Mouse (Mus musculus) thymus, adult 2 months (tissue): Measurements from ENCODE around the gene Syt1.

Experiments used
- CTCF ChIP-seq: fragments of 200-500 bp; IDR thresholded peaks from 2 replicates; pipeline ENCODE4 v1.5.1; 2012; ENCODE audit warnings: mild to moderate bottlenecking, control low read depth, low read length, moderate library complexity, borderline replicate concordance; ENCODE audit not compliant: control insufficient read depth, poor library complexity, insufficient read depth; ENCODE audit errors: extremely low read depth
- POLR2A ChIP-seq: fragments of 200-500 bp; IDR thresholded peaks from 2 replicates; pipeline ENCODE4 v1.6.1; 2012; ENCODE audit warnings: mild to moderate bottlenecking, low read length, control low read depth, moderate library complexity; ENCODE audit not compliant: control insufficient read depth, poor library complexity, insufficient read depth; ENCODE audit errors: extremely low read depth

GRCm38 (mm10) chr10:108867202-108867601 is 143.6 kb downstream of the Syt1 start:
- TF ChIP-seq CTCF = no peak
- no peak for TF ChIP-seq POLR2A
